Mouse (Mus musculus) CD4-positive, CD25-positive, alpha-beta regulatory T cell, adult 2 months (primary cell): ENCODE data around the gene Msx3.

Experiments
- DNase-seq: peaks from one replicate; pipeline ENCODE4 v3.0.0-alpha.2; 2012; ENCODE audit warnings: low read depth, low spot score

The Msx3 gene

GRCm38 (mm10) chr7:140048361-140049114 is at the start of gene Msx3:
TSS of gene Msx3 (minus strand) at chr7:140049089.
- DNase-seq: no peak

GRCm38 (mm10) chr7:140098466-140098865 is 49.6 kb upstream of the Msx3 start:
- no peak for DNase-seq

GRCm38 (mm10) chr7:140096055-140096454 is 47.2 kb upstream of the Msx3 start:
- DNase-seq: no peak

GRCm38 (mm10) chr7:140095556-140095955 is 46.7 kb upstream of the Msx3 start:
- DNase-seq: no peak

GRCm38 (mm10) chr7:140094954-140095353 is 46.1 kb upstream of the Msx3 start:
- DNase-seq: no peak

- no peak for DNase-seq
Measured at GRCm38 (mm10) chr7:140092924-140093528, 44.1 kb upstream of the Msx3 start, which contains the start of gene Prap1. TSS of gene Prap1 (plus strand) at chr7:140093395.

- DNase-seq: no peak
Measured at GRCm38 (mm10) chr7:140090601-140091000, 41.7 kb upstream of the Msx3 start.

GRCm38 (mm10) chr7:140082242-140082678 is 33.4 kb upstream of the Msx3 start, which contains the start of gene Caly:
TSS of gene Caly (minus strand) at chr7:140082548.
- peak; percentile 56 for DNase-seq

- DNase-seq: no peak
Measured at GRCm38 (mm10) chr7:140081408-140082241, 32.7 kb upstream of the Msx3 start.

GRCm38 (mm10) chr7:140080503-140081156 is 31.7 kb upstream of the Msx3 start:
- DNase-seq: peak; percentile 79

- DNase-seq: peak; percentile 84
Measured at GRCm38 (mm10) chr7:140078711-140079110, 29.8 kb upstream of the Msx3 start.

GRCm38 (mm10) chr7:140077698-140078097 is 28.8 kb upstream of the Msx3 start:
- DNase-seq: no peak

GRCm38 (mm10) chr7:140070042-140070711 is 21.3 kb upstream of the Msx3 start:
- DNase-seq: no peak

GRCm38 (mm10) chr7:140067397-140067796 is 18.5 kb upstream of the Msx3 start:
- DNase-seq: no peak

GRCm38 (mm10) chr7:140063092-140063491 is 14.2 kb upstream of the Msx3 start:
- DNase-seq: peak; percentile 85

GRCm38 (mm10) chr7:140062307-140062706 is 13.4 kb upstream of the Msx3 start:
- DNase-seq: peak; percentile 34

GRCm38 (mm10) chr7:140061832-140062130 is 12.9 kb upstream of the Msx3 start:
- DNase-seq: no peak

GRCm38 (mm10) chr7:140060936-140061831 is 12.3 kb upstream of the Msx3 start:
- DNase-seq: peak; percentile 29

- DNase-seq: no peak
Measured at GRCm38 (mm10) chr7:140059601-140060000, 10.7 kb upstream of the Msx3 start.

GRCm38 (mm10) chr7:140058528-140058927 is 9.6 kb upstream of the Msx3 start:
- DNase-seq: no peak
